Mouse (Mus musculus) forebrain, embryonic 10.5 days (tissue): Measurements from ENCODE around the gene Mcm5. TPM values are rescaled to one million over a fixed set of nuclear protein-coding genes. Genes with fewer than 3 reads are reported as not detected.

Experiments
- DNase-seq: peaks from one replicate; pipeline ENCODE4 v3.0.0-alpha.2; 2017; ENCODE audit warnings: low spot score; ENCODE audit errors: extremely low spot score
- H3K27ac ChIP-seq: fragments of 300-500 bp; sonication (generic); 2 replicates; pipeline ENCODE4 v1.5.1; 2016; ENCODE audit warnings: mild to moderate bottlenecking
- H3K27me3 ChIP-seq: fragments of 300-500 bp; sonication (generic); 2 replicates; pipeline ENCODE4 v1.6.1; 2016; ENCODE audit warnings: mild to moderate bottlenecking; ENCODE audit not compliant: poor library complexity, severe bottlenecking
- H3K36me3 ChIP-seq: fragments of 300-500 bp; sonication (generic); replicated peaks from 2 replicates; pipeline ENCODE4 v1.6.1; 2016; ENCODE audit warnings: mild to moderate bottlenecking, moderate library complexity
- H3K4me1 ChIP-seq: fragments of 300-500 bp; sonication (generic); 2 replicates; pipeline ENCODE4 v1.6.1; 2016
- H3K4me3 ChIP-seq: fragments of 300-500 bp; sonication (generic); 2 replicates; pipeline ENCODE4 v1.5.1; 2016; ENCODE audit warnings: mild to moderate bottlenecking, moderate library complexity
- H3K9me3 ChIP-seq: fragments of 300-500 bp; sonication (generic); 2 replicates; pipeline ENCODE4 v1.6.1; 2016; ENCODE audit warnings: mild to moderate bottlenecking, moderate library complexity
- WGBS: fragments of 180-500 bp; shearing (Covaris S2); methylation state at CpG from one replicate; pipeline ENCODE4 v1.1.7; 2016; 5-methylcytosine and 5-hydroxymethylcytosine counted together
- polyA plus RNA-seq: library from polyadenylated mRNA; unstranded; fragments of >200 nt; fragmentation: Nextera tagmentation; extraction: Ambion mirVana; gene quantifications from 2 replicates; pipeline ENCODE4 v1.2.1, GENCODE M21; 2016

Mcm5 gene
- polyA plus RNA-seq, 1 experiment from 2014 or later = 365 TPM

DNA sequence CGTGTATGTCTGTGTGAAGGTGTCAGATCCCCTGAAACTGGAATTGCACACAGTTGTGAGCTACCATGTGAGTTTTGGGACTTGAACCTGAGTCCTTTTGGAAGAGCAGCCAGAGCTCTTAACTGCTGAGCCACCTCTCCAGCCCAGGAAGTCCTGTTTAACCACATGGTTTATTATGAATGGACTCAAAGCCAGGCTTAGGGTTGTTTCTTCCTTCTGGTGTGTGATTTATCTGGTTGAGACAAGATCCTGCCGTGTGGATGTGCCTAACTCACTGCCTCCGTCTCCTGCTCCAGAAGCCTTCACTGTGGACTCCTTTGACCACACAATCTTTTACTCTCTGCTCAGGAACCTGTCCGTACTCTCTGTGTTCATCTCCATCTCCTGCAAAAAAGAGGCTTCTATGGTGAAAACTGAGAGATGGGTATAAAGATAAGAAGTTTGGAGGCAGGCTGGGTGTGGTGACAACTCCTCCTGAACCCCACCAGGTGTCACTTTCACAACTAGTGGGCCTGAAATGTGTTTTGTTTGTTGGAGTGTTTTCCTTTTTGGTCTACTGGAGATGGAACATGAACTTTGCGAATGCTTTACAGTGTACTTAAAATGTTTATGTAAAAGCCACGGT lies 27.1 kb upstream of the Mcm5 start:
- Histone ChIP-seq H3K4me3 (no peak overlapping the region), H3K36me3 (no peaks in the 10 kb centered on the region), H3K27me3 (no peaks in the 10 kb centered on the region), H3K9me3 (no peaks in the 10 kb centered on the region), H3K27ac (no peak overlapping the region), H3K4me1 (peaks cover 11% of the 10 kb centered on the region)
- WGBS = 88% methylated on average over 6 of the region's 6 CpGs
- DNase-seq = no peak

DNA sequence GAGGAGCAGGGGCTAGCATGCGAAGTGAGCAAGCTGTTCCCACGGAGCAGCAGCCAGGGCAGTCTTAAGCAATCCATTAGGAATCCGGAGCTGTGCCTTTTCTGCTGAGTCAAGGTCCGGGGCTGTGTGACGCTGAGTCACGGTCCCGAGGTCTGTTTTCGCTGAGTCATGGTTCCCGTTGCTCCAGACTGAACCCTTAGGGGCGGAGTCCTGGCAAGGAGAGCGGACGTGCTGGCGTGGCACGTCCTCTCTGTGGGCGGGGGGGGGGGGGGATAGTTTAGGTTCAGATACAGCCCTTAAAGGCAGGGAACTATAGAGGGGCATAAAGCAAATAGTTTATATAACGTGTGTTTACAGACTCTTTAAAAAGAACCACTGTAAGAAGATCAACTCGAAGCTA lies 25.5 kb upstream of the Mcm5 start:
- WGBS = 8% methylated on average over 17 of the region's 17 CpGs

DNA sequence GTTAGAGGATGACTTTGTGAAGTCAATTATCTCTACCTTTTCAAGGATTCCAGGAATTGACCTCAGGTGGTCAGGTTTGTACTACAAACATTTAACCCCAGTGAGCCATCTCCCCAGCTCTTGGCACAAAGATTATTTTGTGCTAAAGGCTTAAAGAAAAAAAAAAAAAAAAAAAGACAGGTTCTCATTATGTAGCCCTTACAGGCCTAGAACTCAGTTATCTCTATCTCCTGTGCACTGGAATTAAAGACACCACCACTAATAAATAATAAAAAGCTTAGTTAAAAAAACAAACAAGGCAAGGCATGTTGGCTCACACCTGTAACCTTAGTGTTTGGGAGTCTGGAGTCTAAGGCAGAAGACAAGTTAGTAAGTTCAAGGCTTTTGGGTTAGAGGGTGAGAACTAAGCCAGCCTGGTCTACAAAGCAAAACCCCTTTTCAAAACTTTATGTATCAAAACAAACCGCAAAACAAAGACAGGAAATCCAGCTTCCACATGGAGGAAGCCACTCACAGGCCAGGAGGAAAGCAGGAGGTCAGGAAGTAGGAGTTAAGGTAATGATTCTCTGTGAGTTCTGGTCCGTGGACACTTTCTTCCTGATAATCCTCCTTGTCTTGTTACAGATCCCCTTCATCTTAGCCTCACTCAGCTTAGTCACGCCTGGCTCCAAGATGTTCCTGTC lies 24.8 kb upstream of the Mcm5 start:
- no peak overlapping the region for H3K4me3 ChIP-seq
- H3K9me3 ChIP-seq = no peaks in the 10 kb centered on the region
- WGBS = 83% methylated on average over 3 of the region's 3 CpGs
- DNase-seq = no peak
- H3K27me3 ChIP-seq = no peaks in the 10 kb centered on the region
- H3K4me1 ChIP-seq = peaks cover 19% of the 10 kb centered on the region
- H3K27ac ChIP-seq = peak overlapping the region; percentile 41
- no peaks in the 10 kb centered on the region for H3K36me3 ChIP-seq

More for the DNA sequence above, 25.5 kb upstream of the Mcm5 start:
- no peaks in the 10 kb centered on the region for H3K36me3 ChIP-seq
- H3K27ac ChIP-seq = peak overlapping the region; percentile 41
- peaks cover 12% of the 10 kb centered on the region for H3K4me1 ChIP-seq
- H3K4me3 ChIP-seq = peak overlapping the region; percentile 37
- DNase-seq = peak; percentile 91
- no peaks in the 10 kb centered on the region for H3K27me3 ChIP-seq
- no peaks in the 10 kb centered on the region for H3K9me3 ChIP-seq

DNA sequence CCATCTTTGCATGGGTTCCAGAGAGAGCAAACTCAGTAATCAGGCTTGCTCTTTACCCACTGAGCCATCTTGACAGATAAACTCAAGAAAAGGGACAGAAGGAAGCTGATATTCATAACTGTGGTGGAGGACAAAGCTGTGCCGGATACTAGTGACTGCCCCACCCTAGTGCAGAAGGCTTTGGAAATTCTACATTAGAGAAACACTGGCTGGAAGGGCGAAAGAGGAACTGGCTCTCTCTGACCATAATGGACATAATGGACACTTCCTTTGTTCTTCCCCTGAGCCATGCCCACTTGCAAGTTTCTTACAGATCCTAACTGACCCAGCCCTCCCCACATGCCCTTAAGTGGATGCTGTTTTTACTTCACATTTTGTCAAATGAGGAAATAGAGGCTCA lies 23.4 kb upstream of the Mcm5 start:
- H3K36me3 ChIP-seq = no peaks in the 10 kb centered on the region
- no peak overlapping the region for H3K4me3 ChIP-seq
- H3K4me1 ChIP-seq = peaks cover 24% of the 10 kb centered on the region
- 88% methylated on average over 2 of the region's 2 CpGs for WGBS
- H3K9me3 ChIP-seq = no peaks in the 10 kb centered on the region
- DNase-seq = no peak
- H3K27me3 ChIP-seq = 0 out of 2 replicates have a peak, but pooled peaks cover 3% of the 10 kb centered on the region
- H3K27ac ChIP-seq = no peak overlapping the region

DNA sequence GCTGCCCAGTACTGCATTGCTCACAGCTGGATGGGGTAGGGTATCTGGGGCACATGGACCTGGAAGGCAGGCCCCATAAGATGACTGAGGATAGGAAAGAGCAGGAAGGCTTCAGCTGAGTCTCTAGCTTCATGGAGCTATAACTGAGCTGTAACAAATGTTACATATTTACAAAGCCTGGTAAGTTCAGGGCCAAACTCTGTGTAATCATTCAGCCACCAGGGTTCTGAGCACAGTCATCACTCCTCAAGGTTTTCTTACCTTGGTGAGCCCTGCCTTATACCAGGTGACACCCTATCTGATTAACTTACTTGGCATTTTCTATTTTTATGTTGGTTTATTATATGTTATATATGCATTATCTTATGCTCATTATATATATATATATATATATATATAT lies 22.2 kb upstream of the Mcm5 start:
- Histone ChIP-seq H3K36me3 (no peaks in the 10 kb centered on the region), H3K9me3 (no peaks in the 10 kb centered on the region), H3K27me3 (0 out of 2 replicates have a peak, but pooled peaks cover 6% of the 10 kb centered on the region), H3K27ac (no peak overlapping the region), H3K4me3 (no peak overlapping the region), H3K4me1 (peaks cover 24% of the 10 kb centered on the region)
- DNase-seq = no peak

DNA sequence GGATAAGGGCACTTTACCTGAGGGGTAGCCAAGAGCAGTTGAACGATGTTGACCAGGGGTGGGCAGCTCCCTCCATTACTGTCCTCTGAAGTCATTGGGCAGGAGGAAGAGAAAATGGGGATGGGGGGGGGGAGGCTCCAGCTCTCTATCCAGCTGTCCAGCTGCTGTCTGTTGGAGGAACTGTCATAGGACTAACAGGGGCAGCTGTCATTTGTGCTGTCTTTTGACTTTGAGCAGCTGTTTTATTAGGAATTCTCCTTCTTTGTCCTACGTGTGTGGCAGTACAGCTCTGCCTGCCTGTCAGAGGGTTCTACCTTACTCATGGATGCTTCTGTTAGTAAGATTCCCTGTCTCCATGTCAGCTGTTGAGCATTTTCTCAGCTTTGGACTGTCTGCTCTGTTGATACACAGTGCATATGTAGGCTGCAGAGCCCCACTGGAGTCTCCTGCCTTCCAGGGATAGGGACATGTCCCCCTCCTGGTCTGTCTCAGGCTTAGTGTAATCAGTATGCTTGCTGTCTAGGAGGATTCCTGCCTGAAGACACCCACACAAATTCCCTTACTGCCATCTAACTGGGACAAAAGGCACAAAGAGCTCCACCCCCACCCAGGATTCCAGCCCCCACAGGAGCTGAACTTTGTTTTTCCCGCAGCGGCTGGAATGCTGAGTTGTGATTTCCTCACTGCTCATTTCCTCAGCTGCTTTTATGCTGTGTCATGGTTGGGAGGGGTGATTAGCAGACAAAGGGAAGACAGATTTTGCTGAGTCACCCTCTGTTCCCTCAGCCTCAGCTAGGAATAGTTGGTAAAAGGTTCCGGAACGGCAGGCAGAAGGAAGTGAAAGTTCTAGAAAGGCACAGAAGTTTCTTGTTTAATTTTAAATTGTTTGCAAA lies 20.1 kb upstream of the Mcm5 start:
- H3K4me1 ChIP-seq = peaks cover 26% of the 10 kb centered on the region
- no peaks in the 10 kb centered on the region for H3K9me3 ChIP-seq
- peak overlapping the region; percentile 62 for H3K27ac ChIP-seq
- peak; percentile 58 for DNase-seq
- H3K4me3 ChIP-seq = 0 out of 2 replicates have a peak overlapping the region, but pooled peaks have one; percentile 1
- no peaks in the 10 kb centered on the region for H3K36me3 ChIP-seq
- 0 out of 2 replicates have a peak, but pooled peaks cover 11% of the 10 kb centered on the region for H3K27me3 ChIP-seq
- 42% methylated on average over 6 of the region's 6 CpGs for WGBS

DNA sequence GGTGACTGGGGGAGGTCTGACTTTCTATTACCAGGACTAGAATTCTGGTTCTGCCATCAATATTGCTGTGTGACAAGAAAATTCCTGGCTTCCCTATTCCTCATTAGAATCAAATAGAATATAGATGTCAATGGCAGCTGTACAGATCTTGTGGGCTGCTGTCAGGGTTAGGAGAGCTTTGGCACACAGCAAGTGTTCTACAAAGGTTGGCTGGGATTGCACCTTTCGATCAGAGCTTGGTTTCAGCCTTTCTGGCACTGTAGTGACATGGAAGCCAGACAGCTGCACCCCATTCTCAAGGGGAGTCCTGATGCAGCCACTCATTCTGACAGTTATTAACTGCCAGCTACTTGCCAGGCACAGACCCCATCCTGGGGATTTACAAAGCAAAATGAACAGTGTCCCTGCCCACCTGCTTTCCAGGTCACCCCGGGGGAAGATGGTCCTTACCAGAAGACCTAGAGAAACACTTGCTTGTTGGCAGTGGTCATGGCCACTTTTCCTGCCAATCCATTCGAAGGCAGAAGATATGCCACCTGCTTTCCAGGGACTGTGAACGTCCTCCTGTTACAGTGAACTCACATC lies 18.5 kb upstream of the Mcm5 start:
- Histone ChIP-seq H3K27ac (no peak overlapping the region), H3K9me3 (no peaks in the 10 kb centered on the region), H3K36me3 (no peaks in the 10 kb centered on the region), H3K4me1 (peaks cover 27% of the 10 kb centered on the region), H3K27me3 (0 out of 2 replicates have a peak, but pooled peaks cover 11% of the 10 kb centered on the region), H3K4me3 (no peak overlapping the region)
- 84% methylated on average over 4 of the region's 4 CpGs for WGBS
- DNase-seq = no peak

DNA sequence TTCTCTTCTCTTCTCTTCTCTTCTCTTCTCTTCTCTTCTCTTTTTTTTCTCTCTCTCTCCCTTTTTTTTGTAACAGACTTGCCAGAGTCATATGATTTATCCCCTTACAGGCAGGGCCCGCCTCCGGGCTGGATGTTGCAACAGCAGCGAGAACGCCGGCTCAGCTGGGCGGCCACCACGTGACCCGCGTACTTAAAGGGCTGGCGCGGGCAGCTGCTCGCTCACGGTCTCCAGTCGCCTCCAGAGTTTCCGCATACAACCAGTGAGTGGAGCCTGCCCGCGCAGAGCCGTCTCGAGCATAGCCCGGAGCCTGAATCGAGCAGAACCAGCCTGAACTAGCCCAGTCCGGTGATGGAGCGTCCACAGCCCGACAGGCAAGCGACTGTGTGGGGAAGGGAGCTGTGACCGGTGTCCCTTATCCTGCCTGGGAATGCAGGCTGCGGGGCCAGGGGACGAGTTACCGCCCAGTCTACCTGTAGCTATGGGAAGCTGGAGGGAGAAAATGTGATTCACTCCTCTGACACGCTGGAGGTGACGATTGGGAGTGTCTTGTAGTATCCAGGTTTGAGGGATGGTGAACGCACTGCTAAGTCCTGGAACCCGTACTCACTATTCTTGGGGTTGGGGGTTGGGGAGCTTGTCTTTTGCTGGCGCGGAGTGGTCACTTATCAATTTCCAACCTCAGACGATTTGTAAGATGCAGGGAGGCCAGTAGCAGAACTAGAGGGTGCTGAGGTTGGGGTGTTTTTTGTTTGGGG lies 15.8 kb upstream of the Mcm5 start, which contains the start of gene Hmox1:
Gene Hmox1, plus strand, starts transcription at position 223 of the 758 bp plus-strand sequence.
- under 1% methylated on average over 36 of the region's 36 CpGs for WGBS
- H3K4me3 ChIP-seq = peak within 1 kb of the TSS; percentile 63

DNA sequence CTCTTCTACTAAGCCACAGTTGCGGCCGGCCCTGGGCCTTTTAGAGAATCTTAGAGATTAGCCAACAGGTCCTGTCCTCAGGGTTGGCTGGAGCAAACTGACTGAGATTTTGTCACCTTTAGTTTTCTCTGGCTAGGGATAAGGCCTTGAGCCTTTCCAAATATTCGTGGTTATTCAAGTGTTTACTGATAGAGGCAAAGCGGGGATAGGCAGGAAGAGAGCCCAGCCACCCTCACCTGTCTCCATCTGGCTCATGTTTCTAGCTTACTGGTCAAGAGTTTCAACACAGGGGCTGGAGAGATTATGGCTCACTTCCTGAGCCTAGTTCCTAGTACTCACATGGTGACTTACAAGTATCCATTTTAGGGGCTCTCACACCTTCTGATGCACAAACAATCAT lies 6.4 kb upstream of the Mcm5 start:
- no peak overlapping the region for H3K27ac ChIP-seq
- H3K4me3 ChIP-seq = no peak overlapping the region
- peaks cover 24% of the 10 kb centered on the region for H3K36me3 ChIP-seq
- H3K4me1 ChIP-seq = peaks cover 10% of the 10 kb centered on the region
- H3K27me3 ChIP-seq = no peaks in the 10 kb centered on the region
- no peak for DNase-seq
- 85% methylated on average over 4 of the region's 4 CpGs for WGBS
- H3K9me3 ChIP-seq = no peaks in the 10 kb centered on the region

More for the DNA sequence above, 15.8 kb upstream of the Mcm5 start, which contains the start of gene Hmox1:
- 0 out of 2 replicates have a peak, but pooled peaks cover 11% of the 10 kb centered on the region for H3K27me3 ChIP-seq
- peak; percentile 89 for DNase-seq
- H3K36me3 ChIP-seq = peaks cover 23% of the 10 kb centered on the region
- H3K4me1 ChIP-seq = peaks cover 27% of the 10 kb centered on the region
- peak within 1 kb of the TSS; percentile 83 for H3K27ac ChIP-seq
- no peaks in the 10 kb centered on the region for H3K9me3 ChIP-seq

DNA sequence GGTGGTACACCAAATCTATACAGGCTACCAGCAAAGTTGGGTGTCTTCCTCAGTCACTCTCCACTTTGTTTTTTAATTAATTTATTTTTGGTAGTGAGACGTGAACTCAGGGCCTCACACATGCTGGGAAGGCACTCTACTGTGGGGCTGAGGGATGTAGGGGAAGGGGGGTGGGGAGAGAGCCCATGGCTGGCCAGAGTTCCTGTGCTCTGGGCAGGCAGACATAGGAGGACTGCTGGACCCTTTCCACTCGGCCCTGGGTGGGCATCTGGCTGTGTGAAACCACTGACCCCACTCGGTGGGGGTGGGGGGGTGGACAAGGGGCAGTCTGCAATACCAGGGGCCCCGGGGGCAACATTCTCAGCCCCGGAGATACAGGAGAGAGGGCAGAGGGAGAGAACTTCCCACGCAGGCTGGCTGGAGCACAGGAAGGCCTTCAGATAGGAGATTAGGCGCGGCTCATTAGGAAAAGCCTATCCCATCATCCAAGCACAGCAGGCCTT lies 5.9 kb upstream of the Mcm5 start:
- Histone ChIP-seq H3K4me1 (peaks cover 15% of the 10 kb centered on the region), H3K4me3 (no peak overlapping the region), H3K9me3 (no peaks in the 10 kb centered on the region), H3K36me3 (peaks cover 20% of the 10 kb centered on the region), H3K27me3 (no peaks in the 10 kb centered on the region), H3K27ac (peak overlapping the region; percentile 68; the same call in 1 of the 2 replicates)
- DNase-seq = no peak
- WGBS = 51% methylated on average over 8 of the region's 8 CpGs

DNA sequence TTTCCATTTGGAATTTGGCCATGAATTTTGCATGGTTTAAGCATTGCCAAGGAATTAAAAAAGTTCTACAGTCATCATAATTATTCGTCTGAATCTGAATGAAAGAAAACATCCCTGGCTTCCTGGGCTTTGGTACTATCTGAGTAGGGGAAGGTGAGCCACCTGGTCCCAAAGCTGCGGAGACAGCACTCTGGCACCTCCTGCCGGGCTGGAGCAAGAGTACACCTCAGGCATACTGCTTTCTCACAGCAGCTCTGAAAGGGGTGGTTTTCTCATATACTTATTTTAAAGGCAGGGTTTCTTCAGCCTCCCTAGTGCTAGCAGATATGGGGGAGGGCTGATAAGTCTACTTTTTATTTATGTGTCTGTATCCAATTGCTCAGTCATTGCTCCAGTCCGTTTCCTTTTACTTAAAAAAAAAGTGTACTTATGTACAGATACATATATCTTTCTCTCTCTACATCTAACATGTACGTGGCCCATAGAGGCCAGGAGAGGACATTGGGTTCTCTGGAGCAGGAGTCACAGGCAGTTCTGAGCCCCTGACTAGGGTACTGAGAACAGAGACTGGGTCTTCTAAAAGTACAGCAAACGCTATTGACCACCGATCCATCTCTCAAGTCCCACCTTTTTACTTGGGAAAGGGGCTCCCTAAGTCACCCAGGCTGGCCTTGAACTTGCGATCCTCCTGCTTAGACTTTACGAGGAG lies 688 bp upstream of the Mcm5 start:
- H3K4me3 ChIP-seq = peak overlapping the region; percentile 80
- peaks cover 42% of the 10 kb centered on the region for H3K4me1 ChIP-seq
- under 1% methylated on average over 9 of the region's 9 CpGs for WGBS
- no peaks in the 10 kb centered on the region for H3K9me3 ChIP-seq
- DNase-seq = peak; percentile 79
- peak overlapping the region; percentile 97 for H3K27ac ChIP-seq
- H3K36me3 ChIP-seq = peaks cover 36% of the 10 kb centered on the region
- no peaks in the 10 kb centered on the region for H3K27me3 ChIP-seq
